In the genomic region with DNA sequence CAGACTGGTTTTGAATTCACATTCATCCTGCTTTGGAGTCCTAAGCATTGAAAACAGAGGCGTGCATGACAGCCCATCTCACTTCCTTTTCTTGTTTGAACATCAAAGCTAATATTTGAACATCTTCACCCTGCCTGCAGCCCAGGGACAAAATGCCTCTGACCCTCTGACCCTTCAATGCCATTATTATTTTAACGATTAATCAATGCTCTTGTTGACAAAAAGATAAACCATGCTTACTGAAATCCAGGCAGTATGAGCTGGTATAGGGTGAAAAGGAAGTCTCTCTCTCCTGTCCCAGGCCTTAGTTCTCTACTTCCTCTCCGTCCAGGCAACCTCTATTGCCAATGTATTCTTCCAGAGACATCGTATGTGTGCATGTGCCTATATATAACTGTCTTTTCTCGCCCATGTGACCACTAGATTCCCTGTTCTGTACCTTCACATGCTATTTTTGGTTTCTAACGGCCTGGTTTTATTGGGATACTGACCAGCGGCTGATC, we compare ENCODE assay signal across 27 mouse cellular contexts. TPM values are rescaled to one million over a fixed set of nuclear protein-coding genes. Genes with fewer than 3 reads are reported as not detected.
DNase-seq lines count a peak whose midpoint lies in the region; ATAC-seq and TF ChIP-seq lines count a peak whose summit lies in the region.
"Had no signal": no experiment of that assay in that cellular context is flagged by ENCODE, and none has a peak within 500 bp of the region (broad histone marks: within the 10 kb centered on the region; RNA-seq: fewer than 3 reads in every experiment).

No protein-coding gene starts in this region.

- H3K27ac ChIP-seq in liver, adult 2 months (replicated peaks; ENCODE audit: insufficient read depth, low read depth, low read length) = peak overlapping the region; percentile 57
- no peak overlapping the region for H3K27ac ChIP-seq in liver, embryonic 11.5 days (ENCODE audit: low read depth, low read length)
- peak overlapping the region; percentile 46 for H3K27ac ChIP-seq in MEL (ENCODE audit: control insufficient read depth, low read depth, low read length)
- 0 out of 2 replicates have a peak overlapping the region, but pooled peaks have one; percentile 33 for H3K27ac ChIP-seq in bone marrow, adult 2 months (ENCODE audit: control insufficient read depth, insufficient read depth, low read depth, low read length, poor library complexity)
- H3K27ac ChIP-seq: embryonic facial prominence, embryonic 10.5 days; embryonic facial prominence, embryonic 13.5 days; forebrain, embryonic 12.5 days; forebrain, embryonic 15.5 days; heart, embryonic 15.5 days; hindbrain, embryonic 14.5 days had no signal

- TF ChIP-seq POLR2A in liver, adult 2 months (IDR thresholded peaks at IDR 0.05; ENCODE audit: extremely low read depth, insufficient read depth, low read length) = no peak
- no peak for TF ChIP-seq POLR2A in MEL (IDR thresholded peaks at IDR 0.05; ENCODE audit: control insufficient read depth in 1 of 2, insufficient read depth in 1 of 2, low read depth in 1 of 2, low read length in 2 of 2, poor library complexity in 1 of 2)
- TF ChIP-seq POLR2A in bone marrow, adult 2 months (IDR thresholded peaks at IDR 0.05; ENCODE audit: borderline replicate concordance, control insufficient read depth, low read depth, low read length) = no peak

- no peaks in the 10 kb centered on the region for H3K79me2 ChIP-seq in liver, adult 2 months (ENCODE audit: control insufficient read depth, insufficient read depth, low read length)
- H3K79me2 ChIP-seq in MEL (ENCODE audit: control insufficient read depth, insufficient read depth, low read length, poor library complexity) = no peaks in the 10 kb centered on the region

- peaks cover 14% of the 10 kb centered on the region for H3K4me1 ChIP-seq in liver, adult 2 months (ENCODE audit: control insufficient read depth, insufficient read depth, low read length)
- H3K4me1 ChIP-seq in liver, embryonic 11.5 days (replicated peaks; ENCODE audit: control insufficient read depth, insufficient read depth, low read length) = no peaks in the 10 kb centered on the region
- H3K4me1 ChIP-seq in MEL (ENCODE audit: control insufficient read depth in 1 of 2, insufficient read depth in 2 of 2, low read length in 2 of 2) = peaks cover 29 to 35% of the 10 kb centered on the region in 2 experiments
- H3K4me1 ChIP-seq in bone marrow, adult 2 months (ENCODE audit: control insufficient read depth, insufficient read depth, low read length) = no peaks in the 10 kb centered on the region
- H3K4me1 ChIP-seq: embryonic facial prominence, embryonic 10.5 days; embryonic facial prominence, embryonic 13.5 days; forebrain, embryonic 12.5 days; forebrain, embryonic 15.5 days had no signal

- 4% methylated on average over 7 of the region's 7 CpGs for WGBS in liver, adult 2 months
- 55% methylated on average over 7 of the region's 7 CpGs for WGBS in liver, embryonic 11.5 days
- 39% methylated on average over 7 of the region's 7 CpGs for WGBS in bone marrow, adult 2 months

- TF ChIP-seq RAD21 in MEL (IDR thresholded peaks at IDR 0.05; ENCODE audit: low read depth, low read length) = no peak

- no peak for TF ChIP-seq CTCF in liver, adult 2 months (IDR thresholded peaks at IDR 0.05; ENCODE audit: low read depth, low read length)
- no peak for TF ChIP-seq CTCF in MEL (IDR thresholded peaks at IDR 0.05 in 2 of 3, conservative IDR thresholded peaks at IDR 0.05 in 1 of 3; ENCODE audit: control insufficient read depth in 1 of 3, insufficient read depth in 1 of 3, low read depth in 2 of 3, low read length in 3 of 3, poor library complexity in 1 of 3, severe bottlenecking in 1 of 3)
- TF ChIP-seq CTCF in bone marrow, adult 2 months (IDR thresholded peaks at IDR 0.05; ENCODE audit: control insufficient read depth, insufficient read depth, low read length) = no peak

- no peak for ATAC-seq in liver, embryonic 11.5 days (replicated peaks; ENCODE audit: low FRiP score)
- ATAC-seq in megakaryocyte, adult 5-6 weeks (ENCODE audit: poor library complexity, severe bottlenecking) = peak; percentile 51; the same call in 1 of the 2 replicates
- ATAC-seq: activated CD4-positive, CD25-positive, alpha-beta regulatory T cell, adult 4 months; CD4-positive, CD25-positive, alpha-beta regulatory T cell, adult 4 months; forebrain, embryonic 15.5 days had no signal

- no peak overlapping the region for H3K4me2 ChIP-seq in liver, embryonic 11.5 days
- H3K4me2 ChIP-seq: embryonic facial prominence, embryonic 13.5 days; forebrain, embryonic 12.5 days; forebrain, embryonic 15.5 days; heart, embryonic 12.5 days; heart, embryonic 15.5 days; hindbrain, embryonic 14.5 days had no signal

- peak; percentile 90 for DNase-seq in liver, adult 2 months (ENCODE audit: extremely low read depth, low read depth, low spot score)
- DNase-seq in liver, embryonic 11.5 days (ENCODE audit: low spot score) = no peak
- peak; percentile 57 for DNase-seq in MEL (ENCODE audit: low read depth, low spot score)
- DNase-seq in left cerebral cortex, adult 18-20 months (ENCODE audit: low spot score in 2 of 2) = no peak
- DNase-seq: adrenal gland, adult 8-10 months; adrenal gland, postnatal 25 days; cerebellum, adult 11-12 months; cerebellum, adult 8-10 months; cerebellum, postnatal 10 days; cerebellum, postnatal 36 days; embryo, embryonic 11 days; gastrocnemius, postnatal 10 days; heart, adult 11 months; heart, postnatal 14 days; heart, postnatal 4 days had no signal

- no peaks in the 10 kb centered on the region for H3K27me3 ChIP-seq in liver, adult 2 months (ENCODE audit: control insufficient read depth, insufficient read depth, low read length)
- no peaks in the 10 kb centered on the region; the same call in 1 of the 2 replicates for H3K27me3 ChIP-seq in liver, embryonic 11.5 days (replicated peaks; ENCODE audit: control insufficient read depth, insufficient read depth, low read length)
- no peaks in the 10 kb centered on the region for H3K27me3 ChIP-seq in MEL (ENCODE audit: control insufficient read depth in 1 of 2, insufficient read depth in 2 of 2, low read length in 2 of 2)
- H3K27me3 ChIP-seq: forebrain, embryonic 15.5 days; heart, embryonic 12.5 days; heart, embryonic 15.5 days had no signal

- no peaks in the 10 kb centered on the region for H3K9me3 ChIP-seq in liver, embryonic 11.5 days (ENCODE audit: control insufficient read depth, low read length)
- no peaks in the 10 kb centered on the region for H3K9me3 ChIP-seq in MEL (replicated peaks; ENCODE audit: insufficient read depth, low read length)
- H3K9me3 ChIP-seq: embryonic facial prominence, embryonic 10.5 days; embryonic facial prominence, embryonic 13.5 days; forebrain, embryonic 12.5 days; forebrain, embryonic 15.5 days; heart, embryonic 12.5 days; heart, embryonic 15.5 days had no signal

- no peak for TF ChIP-seq EP300 in MEL (IDR thresholded peaks at IDR 0.05; ENCODE audit: low read depth in 1 of 2, low read length in 2 of 2)

- H3K4me3 ChIP-seq in liver, adult 2 months (ENCODE audit: insufficient read depth, low read depth, low read length) = no peak overlapping the region
- H3K4me3 ChIP-seq in liver, embryonic 11.5 days (ENCODE audit: low read depth, low read length) = no peak overlapping the region
- H3K4me3 ChIP-seq in MEL (ENCODE audit: control insufficient read depth in 1 of 2, insufficient read depth in 1 of 2, low read depth in 2 of 2, low read length in 2 of 2) = peak overlapping the region; percentile 22 to 48
- H3K4me3 ChIP-seq in bone marrow, adult 2 months (replicated peaks; ENCODE audit: control insufficient read depth, low read depth, low read length) = no peak overlapping the region
- H3K4me3 ChIP-seq: embryonic facial prominence, embryonic 10.5 days; embryonic facial prominence, embryonic 13.5 days; erythroblast, embryonic 14.5 days; forebrain, embryonic 12.5 days; forebrain, embryonic 15.5 days; heart, embryonic 12.5 days; heart, embryonic 15.5 days had no signal

- no peaks in the 10 kb centered on the region for H3K36me3 ChIP-seq in liver, adult 2 months (ENCODE audit: control insufficient read depth, insufficient read depth, low read length)
- H3K36me3 ChIP-seq in liver, embryonic 11.5 days (ENCODE audit: control insufficient read depth, insufficient read depth, low read length) = no peaks in the 10 kb centered on the region
- peaks cover 0 to 30% of the 10 kb centered on the region in 2 experiments; a peak in 2 of 4 replicates for H3K36me3 ChIP-seq in MEL (ENCODE audit: control insufficient read depth in 1 of 2, insufficient read depth in 2 of 2, low read length in 2 of 2)
- H3K36me3 ChIP-seq: embryonic facial prominence, embryonic 10.5 days; embryonic facial prominence, embryonic 13.5 days; forebrain, embryonic 12.5 days; forebrain, embryonic 15.5 days; heart, embryonic 12.5 days; heart, embryonic 15.5 days had no signal

- H3K9ac ChIP-seq in liver, adult 2 months (ENCODE audit: low read depth, low read length) = no peak overlapping the region
- H3K9ac ChIP-seq in liver, embryonic 11.5 days (ENCODE audit: low read depth, low read length) = no peak overlapping the region
- H3K9ac ChIP-seq in MEL (ENCODE audit: control insufficient read depth, low read depth, low read length, poor library complexity, severe bottlenecking) = peak overlapping the region; percentile 35
- H3K9ac ChIP-seq: embryonic facial prominence, embryonic 13.5 days; forebrain, embryonic 12.5 days; forebrain, embryonic 15.5 days; heart, embryonic 12.5 days; heart, embryonic 15.5 days; hindbrain, embryonic 14.5 days had no signal

TF ChIP-seq in MEL, 35 proteins besides CTCF, POLR2A, EP300 and RAD21:
- TF ChIP-seq SMC3 (IDR thresholded peaks at IDR 0.05; ENCODE audit: low read depth, low read length) = peak; percentile 5; the same call in 1 of the 2 replicates
- TF ChIP-seq MAZ (IDR thresholded peaks at IDR 0.05; ENCODE audit: low read depth, low read length) = 0 out of 2 replicates have a peak, but pooled peaks have one; percentile 3
- no peak for TF ChIP-seq GABPA (IDR thresholded peaks at IDR 0.05; ENCODE audit: low read depth, low read length)

RNA-seq across cellular contexts. Expression of gene Prps1, which starts 37.2 kb away (rescaled TPM):
- 30.7 and 32.4 TPM in 2 replicates for total RNA-seq in liver, adult 2 months (2014; rRNA removed)
- 10.6 and 12.3 TPM in 2 replicates for polyA plus RNA-seq in liver, adult 2 months (2012; rRNA removed)
- 78.3 and 87.7 TPM in 2 replicates for polyA plus RNA-seq in liver, embryonic 11.5 days (2014; fragmentation: Nextera tagmentation; extraction: Ambion mirVana)
- 110 and 113 TPM in 2 replicates for total RNA-seq in MEL (2012; rRNA removed)
- polyA plus RNA-seq in MEL (2012; ENCODE audit: insufficient read depth in 1 of 2, insufficient read length in 2 of 2, low read depth in 1 of 2, low replicate concordance in 2 of 2, missing spikeins in 1 of 2) = 100 to 1,000 TPM in 1 of 2 experiments, not detected in 1; 172 TPM
- polyA plus RNA-seq in bone marrow, adult 2 months (2011; ENCODE audit: insufficient read depth, insufficient read length, low replicate concordance, missing spikeins) = 22.9 and 24.5 TPM in 2 replicates
- 30.8 and 33.7 TPM in 2 replicates for total RNA-seq in megakaryocyte, adult 5-6 weeks (2015)
- total RNA-seq in megakaryocyte, adult 5-6 weeks (2017) = 17.8 and 26.5 TPM in 2 replicates
- total RNA-seq in left cerebral cortex, adult 18-20 months (2021) = 10 to 100 TPM; 70.2 to 78.6 TPM

Comparison
In these comparisons a context has a peak if more than half of its experiments do, and no peak if none do; other contexts are left out.
1. DNase-seq: peak in liver, adult 2 months (single experiment) and MEL (single experiment); none in liver, embryonic 11.5 days (single experiment) and left cerebral cortex, adult 18-20 months (0 of 2).
2. H3K4me3 ChIP-seq: peak in MEL (2 of 2); none in liver, adult 2 months (single experiment), liver, embryonic 11.5 days (single experiment) and bone marrow, adult 2 months (single experiment).